Mouse (Mus musculus) cortical plate, adult 2 months (tissue): ENCODE measurements around the gene Slc35c1.

Experiments
- CTCF ChIP-seq: fragments of 200-500 bp; IDR thresholded peaks from 2 replicates; pipeline ENCODE4 v1.5.1; 2011; ENCODE audit warnings: mild to moderate bottlenecking, control low read depth, low read length; ENCODE audit not compliant: insufficient read depth; ENCODE audit errors: extremely low read depth
- POLR2A ChIP-seq: fragments of 200-500 bp; IDR thresholded peaks from 2 replicates; pipeline ENCODE4 v1.6.1; 2011; ENCODE audit warnings: mild to moderate bottlenecking, low read length, control low read depth; ENCODE audit not compliant: insufficient read depth; ENCODE audit errors: extremely low read depth

DNA sequence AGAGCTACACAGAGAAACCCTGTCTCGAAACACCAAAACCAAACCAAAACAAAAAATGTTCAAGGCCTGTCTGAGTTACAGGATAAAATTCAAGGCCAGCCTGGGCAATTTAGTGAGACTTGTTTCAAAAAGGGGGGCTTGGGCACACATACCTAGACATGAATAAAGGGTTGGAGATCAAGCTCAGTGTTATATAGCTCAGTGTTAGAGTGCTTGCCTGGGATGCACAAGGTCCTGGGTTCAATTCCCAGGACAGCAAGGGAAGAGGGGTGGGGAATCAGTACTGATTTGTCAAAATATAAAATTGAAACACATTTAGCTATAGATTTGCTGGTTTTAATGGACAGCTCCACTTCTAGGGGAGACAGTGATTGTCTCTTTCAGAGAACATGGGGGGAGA lies 877 bp upstream of the Slc35c1 start:
- TF ChIP-seq POLR2A (no peak), CTCF (no peak)
